Comparison of ENCODE assay signal across 10 mouse cellular contexts in genomic region chr4:21695638-21696254, GRCm38 (mm10). TPM values are rescaled to one million over a fixed set of nuclear protein-coding genes. Genes with fewer than 3 reads are reported as not detected.
A peak's percentile ranks its signal among the peaks of the same experiment; 100 is the strongest.
DNase-seq lines count a peak whose midpoint lies in the region; ATAC-seq and TF ChIP-seq lines count a peak whose summit lies in the region.
"Had no signal": no experiment of that assay in that cellular context is flagged by ENCODE, and none has a peak within 500 bp of the region (broad histone marks: within the 10 kb centered on the region; RNA-seq: fewer than 3 reads in every experiment).

No protein-coding gene starts in this region.

- no peak overlapping the region for H3K27ac ChIP-seq in embryonic facial prominence, embryonic 14.5 days (replicated peaks; ENCODE audit: low read depth, low read length)
- no peak overlapping the region for H3K27ac ChIP-seq in kidney, adult 2 months (ENCODE audit: insufficient read depth, low read depth, low read length)
- no peak overlapping the region for H3K27ac ChIP-seq in lung, postnatal 0 days (ENCODE audit: low read length)
- H3K27ac ChIP-seq: heart, embryonic 13.5 days had no signal

- peak; percentile 47 for DNase-seq in urinary bladder, postnatal 14 days (ENCODE audit: low spot score)
- DNase-seq in urinary bladder, postnatal 10 days (ENCODE audit: low spot score) = no peak
- DNase-seq in adrenal gland, postnatal 14 days = peak; percentile 71
- no peak for DNase-seq in embryonic facial prominence, embryonic 14.5 days (ENCODE audit: low spot score)
- peak; percentile 59 for DNase-seq in kidney, adult 2 months
- no peak for DNase-seq in lung, postnatal 0 days (ENCODE audit: low spot score)
- peak; percentile 58 for DNase-seq in right cerebral cortex, postnatal 14 days
- no peak for DNase-seq in gastrocnemius, postnatal 36 days

- no peaks in the 10 kb centered on the region for H3K9me3 ChIP-seq in embryonic facial prominence, embryonic 14.5 days (ENCODE audit: control insufficient read depth, low read length)
- no peaks in the 10 kb centered on the region for H3K9me3 ChIP-seq in lung, postnatal 0 days (ENCODE audit: low read length)
- H3K9me3 ChIP-seq: heart, embryonic 13.5 days; megakaryocyte, embryonic 14.5 days had no signal

- no peak for TF ChIP-seq POLR2A in kidney, adult 2 months (IDR thresholded peaks at IDR 0.05; ENCODE audit: low read depth, low read length)

- peak; percentile 47; the same call in 1 of the 2 replicates for ATAC-seq in embryonic facial prominence, embryonic 14.5 days (ENCODE audit: low read depth)
- no peak for ATAC-seq in lung, postnatal 0 days

- intact Hi-C loops in gastrocnemius, postnatal 36 days (cut with DNase I) = no loop called here

- H3K4me3 ChIP-seq in embryonic facial prominence, embryonic 14.5 days (ENCODE audit: low read depth, low read length) = no peak overlapping the region
- no peak overlapping the region for H3K4me3 ChIP-seq in kidney, adult 2 months (ENCODE audit: insufficient read depth, low read depth, low read length)
- no peak overlapping the region for H3K4me3 ChIP-seq in lung, postnatal 0 days (ENCODE audit: low read depth, low read length)
- H3K4me3 ChIP-seq: heart, embryonic 13.5 days; megakaryocyte, embryonic 14.5 days had no signal

- H3K9ac ChIP-seq in embryonic facial prominence, embryonic 14.5 days (ENCODE audit: low read depth, low read length) = no peak overlapping the region
- H3K9ac ChIP-seq in lung, postnatal 0 days (replicated peaks; ENCODE audit: low read depth) = no peak overlapping the region
- H3K9ac ChIP-seq: heart, embryonic 13.5 days had no signal

- H3K36me3 ChIP-seq in embryonic facial prominence, embryonic 14.5 days (ENCODE audit: control insufficient read depth, insufficient read depth, low read length) = no peaks in the 10 kb centered on the region
- no peaks in the 10 kb centered on the region for H3K36me3 ChIP-seq in kidney, adult 2 months (ENCODE audit: control insufficient read depth, insufficient read depth, low read length)
- H3K36me3 ChIP-seq in lung, postnatal 0 days (ENCODE audit: insufficient read depth, low read length) = no peaks in the 10 kb centered on the region
- H3K36me3 ChIP-seq: heart, embryonic 13.5 days had no signal

- WGBS in embryonic facial prominence, embryonic 14.5 days = 37% methylated on average over 7 of the region's 7 CpGs
- WGBS in kidney, adult 2 months = 29% methylated on average over 7 of the region's 7 CpGs
- 26% methylated on average over 7 of the region's 7 CpGs for WGBS in lung, postnatal 0 days

- no peak for TF ChIP-seq EP300 in lung, postnatal 0 days (IDR thresholded peaks at IDR 0.05)

- TF ChIP-seq CTCF in kidney, adult 2 months (conservative IDR thresholded peaks at IDR 0.05; ENCODE audit: insufficient read depth, insufficient read length, low read depth, low read length) = peak; percentile 72
- TF ChIP-seq CTCF in lung, postnatal 0 days (IDR thresholded peaks at IDR 0.05) = peak; percentile 72

- H3K27me3 ChIP-seq in embryonic facial prominence, embryonic 14.5 days (replicated peaks; ENCODE audit: control insufficient read depth, insufficient read depth, low read length) = peaks cover 32% of the 10 kb centered on the region
- H3K27me3 ChIP-seq in kidney, adult 2 months (replicated peaks; ENCODE audit: control insufficient read depth, insufficient read depth, low read length) = no peaks in the 10 kb centered on the region; the same call in 1 of the 2 replicates
- peaks cover 15% of the 10 kb centered on the region; the same call in 1 of the 2 replicates for H3K27me3 ChIP-seq in lung, postnatal 0 days (replicated peaks; ENCODE audit: insufficient read depth, low read length)

- H3K4me1 ChIP-seq in embryonic facial prominence, embryonic 14.5 days (ENCODE audit: control insufficient read depth, insufficient read depth, low read length) = no peaks in the 10 kb centered on the region
- H3K4me1 ChIP-seq in kidney, adult 2 months (ENCODE audit: control insufficient read depth, insufficient read depth, low read length) = no peaks in the 10 kb centered on the region
- H3K4me1 ChIP-seq in lung, postnatal 0 days (ENCODE audit: insufficient read depth, low read depth, low read length) = no peaks in the 10 kb centered on the region
- H3K4me1 ChIP-seq: heart, embryonic 13.5 days had no signal

- no peak overlapping the region for H3K4me2 ChIP-seq in embryonic facial prominence, embryonic 14.5 days (ENCODE audit: low read depth, low read length)
- H3K4me2 ChIP-seq in lung, postnatal 0 days (replicated peaks; ENCODE audit: low read depth, low read length) = no peak overlapping the region
- H3K4me2 ChIP-seq: heart, embryonic 13.5 days had no signal

RNA-seq across cellular contexts. Expression of gene Prdm13, which starts 10.0 kb away (rescaled TPM):
- not detected in 2 replicates for total RNA-seq in adrenal gland, postnatal 14 days (2021)
- not detected in 2 replicates for polyA plus RNA-seq in embryonic facial prominence, embryonic 14.5 days (2014; fragmentation: Nextera tagmentation; extraction: Ambion mirVana)
- not detected in 2 replicates for polyA plus RNA-seq in kidney, adult 2 months (2012; rRNA removed)
- not detected in 2 replicates for polyA plus RNA-seq in lung, postnatal 0 days (2015; fragmentation: Nextera tagmentation; extraction: Ambion mirVana)
- total RNA-seq in gastrocnemius, postnatal 36 days (2021) = not detected
- polyA plus RNA-seq: heart, embryonic 13.5 days had no signal

RNA-seq across cellular contexts. Expression of gene Ccnc, which starts 31.8 kb away (rescaled TPM):
- total RNA-seq in adrenal gland, postnatal 14 days (2021) = 19.5 and 19.9 TPM in 2 replicates
- polyA plus RNA-seq in embryonic facial prominence, embryonic 14.5 days (2014; fragmentation: Nextera tagmentation; extraction: Ambion mirVana) = 42.1 and 42.7 TPM in 2 replicates
- polyA plus RNA-seq in kidney, adult 2 months (2012; rRNA removed) = 6.3 and 8.3 TPM in 2 replicates
- polyA plus RNA-seq in lung, postnatal 0 days (2015; fragmentation: Nextera tagmentation; extraction: Ambion mirVana) = 32.3 TPM in 2 replicates
- 10 to 100 TPM; 10.3 to 10.5 TPM for total RNA-seq in gastrocnemius, postnatal 36 days (2021)

Comparison
In these comparisons a context has a peak if more than half of its experiments do, and no peak if none do; other contexts are left out.
1. DNase-seq: peak in urinary bladder, postnatal 14 days (single experiment), adrenal gland, postnatal 14 days (single experiment), kidney, adult 2 months (single experiment) and right cerebral cortex, postnatal 14 days (single experiment); none in urinary bladder, postnatal 10 days (single experiment), embryonic facial prominence, embryonic 14.5 days (single experiment), lung, postnatal 0 days (single experiment) and gastrocnemius, postnatal 36 days (0 of 2).